Mouse (Mus musculus) ovary, postnatal 36 days (tissue): ENCODE results near the gene Rhobtb1.

Source experiments
- DNase-seq: peaks from one replicate; pipeline ENCODE4 v3.0.0; 2022; ENCODE audit warnings: low spot score, mixed read lengths

Rhobtb1 gene

GRCm38 (mm10) chr10:69246762-69247161 lies 95.5 kb downstream of the Rhobtb1 start:
- DNase-seq = no peak

GRCm38 (mm10) chr10:69247311-69248033 lies 96.2 kb downstream of the Rhobtb1 start:
- no peak for DNase-seq

GRCm38 (mm10) chr10:69248261-69249160 lies 97.3 kb downstream of the Rhobtb1 start:
- DNase-seq = peak; percentile 72

- DNase-seq = no peak
These were observed 100.0 kb downstream of the Rhobtb1 start for GRCm38 (mm10) chr10:69251254-69251653.

- no peak for DNase-seq
These were observed 101.2 kb downstream of the Rhobtb1 start for GRCm38 (mm10) chr10:69252112-69253074.

GRCm38 (mm10) chr10:69253075-69253685 lies 101.9 kb downstream of the Rhobtb1 start:
- no peak for DNase-seq

- DNase-seq = no peak
These were observed 102.4 kb downstream of the Rhobtb1 start for GRCm38 (mm10) chr10:69253686-69254080.

- DNase-seq = peak; percentile 67
These were observed 103.2 kb downstream of the Rhobtb1 start for GRCm38 (mm10) chr10:69254390-69254847.

GRCm38 (mm10) chr10:69255594-69255993 lies 104.4 kb downstream of the Rhobtb1 start:
- DNase-seq = no peak

GRCm38 (mm10) chr10:69257592-69258133 lies 106.4 kb downstream of the Rhobtb1 start:
- no peak for DNase-seq

- no peak for DNase-seq
These were observed 107.4 kb downstream of the Rhobtb1 start for GRCm38 (mm10) chr10:69258588-69258987.

- DNase-seq = no peak
These were observed 107.9 kb downstream of the Rhobtb1 start for GRCm38 (mm10) chr10:69259161-69259560.

GRCm38 (mm10) chr10:69259929-69260328 lies 108.7 kb downstream of the Rhobtb1 start:
- no peak for DNase-seq

- no peak for DNase-seq
These were observed 111.9 kb downstream of the Rhobtb1 start for GRCm38 (mm10) chr10:69262918-69263822.

- DNase-seq = no peak
These were observed 112.7 kb downstream of the Rhobtb1 start for GRCm38 (mm10) chr10:69263906-69264305.

GRCm38 (mm10) chr10:69265421-69265820 lies 114.2 kb downstream of the Rhobtb1 start:
- no peak for DNase-seq

- DNase-seq = no peak
These were observed 116.9 kb downstream of the Rhobtb1 start for GRCm38 (mm10) chr10:69268061-69268643.

GRCm38 (mm10) chr10:69271436-69271835 lies 120.2 kb downstream of the Rhobtb1 start:
- no peak for DNase-seq

- DNase-seq = no peak
These were observed 123.0 kb downstream of the Rhobtb1 start for GRCm38 (mm10) chr10:69274275-69274674.

- no peak for DNase-seq
These were observed 123.5 kb downstream of the Rhobtb1 start for GRCm38 (mm10) chr10:69274705-69275104.
